Mouse (Mus musculus) layer of hippocampus, adult 8-10 months (tissue): ENCODE results near the gene Ccdc163. TPM values are rescaled to one million over a fixed set of nuclear protein-coding genes. Genes with fewer than 3 reads are reported as not detected.
"Not testable (repeated sequence)": the region's sequence is repeated elsewhere in the genome, so short reads cannot be mapped to it uniquely, and the experiment has no call there.

Experiments used
- DNase-seq, 2 experiments: peaks; one replicate each; pipeline ENCODE4 v3.0.0; 2022; ENCODE audit warnings: low spot score in 2 of 2
- total RNA-seq, 4 experiments: library from RNA; stranded (reverse); gene quantifications; 2 replicates each; pipeline ENCODE4 v1.2.4; 2022

Gene Ccdc163
- 1 to 10 TPM; 4.9 to 8.9 (median 6.2) TPM for total RNA-seq

DNA sequence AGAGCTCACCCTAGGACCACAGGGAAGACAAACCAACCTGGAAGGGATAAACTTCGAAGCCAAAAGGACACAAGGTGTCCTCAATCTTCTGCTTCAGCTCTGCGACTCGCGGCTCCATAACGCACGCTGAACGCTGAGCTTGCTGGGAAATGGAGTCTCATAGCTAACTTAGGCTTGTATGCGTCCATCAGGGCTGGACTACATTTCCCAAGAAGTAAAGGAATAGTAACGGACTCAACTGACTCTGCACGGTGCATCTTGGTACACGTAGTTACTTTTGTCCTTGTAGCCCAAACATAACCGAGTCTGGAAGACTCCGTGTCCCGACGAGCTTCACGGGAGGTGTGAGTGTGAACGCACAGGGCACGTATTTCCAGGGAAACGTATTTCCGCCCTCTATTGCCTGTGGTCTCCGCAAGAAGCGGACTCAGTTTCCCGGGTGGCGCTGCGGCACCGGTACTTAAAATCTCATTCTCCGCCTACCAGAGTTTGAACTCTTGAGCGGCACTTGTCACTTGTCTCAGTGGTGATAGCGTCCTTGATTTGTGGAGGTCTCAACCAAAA is at the start of gene Ccdc163, which contains the start of gene Mmachc:
TSS of gene Ccdc163 (plus strand) at position 309 of the 564 bp plus-strand sequence.
TSS of gene Mmachc (minus strand) at position 206 of the 564 bp plus-strand sequence.
- DNase-seq = peak; percentile 96 to 98

DNA sequence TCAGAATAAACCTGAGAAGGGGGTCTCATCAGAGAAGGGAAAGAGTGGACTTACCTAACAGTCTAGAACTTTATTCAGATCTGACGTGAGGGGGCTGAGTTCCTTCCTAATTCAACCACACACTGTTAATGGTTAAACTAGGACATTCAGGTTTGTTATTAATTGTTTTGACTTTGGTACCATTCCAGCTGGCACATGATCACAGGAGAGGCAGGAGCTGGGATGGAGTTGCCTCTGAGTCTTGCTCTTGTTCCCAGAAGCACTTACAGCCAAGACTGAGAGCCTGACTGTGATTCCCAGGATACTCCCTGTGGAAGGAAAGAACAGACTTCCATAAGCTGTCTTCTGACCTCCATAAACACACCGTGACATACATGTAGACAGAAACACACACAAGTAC is 48.8 kb upstream of the Ccdc163 start:
- DNase-seq = no peak

GRCm38 (mm10) chr4:116659916-116660315 is 48.4 kb upstream of the Ccdc163 start:
- DNase-seq = not testable (repeated sequence)

GRCm38 (mm10) chr4:116660829-116661228 is 47.5 kb upstream of the Ccdc163 start:
- DNase-seq = no peak

DNA sequence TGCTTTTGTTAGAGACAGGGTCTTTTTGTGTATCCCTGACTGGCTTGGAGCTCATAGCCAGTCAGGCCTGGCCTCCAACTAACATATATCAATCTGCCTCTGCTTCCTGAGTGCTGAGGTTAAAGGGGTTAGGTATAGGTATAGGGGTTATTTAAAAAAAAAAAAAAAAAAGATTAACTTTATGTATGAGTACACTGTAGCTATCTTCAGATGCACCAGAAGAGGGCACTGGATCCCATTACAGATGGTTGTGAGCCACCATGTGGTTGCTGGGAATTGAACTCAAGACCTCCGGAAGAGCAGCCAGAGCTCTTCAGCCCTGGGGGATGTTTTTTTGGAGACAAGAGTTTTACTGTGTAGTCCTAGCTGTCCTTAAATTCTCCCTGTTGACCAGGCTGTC is 46.3 kb upstream of the Ccdc163 start:
- DNase-seq = no peak

GRCm38 (mm10) chr4:116666625-116667024 is 41.7 kb upstream of the Ccdc163 start:
- DNase-seq = no peak

DNA sequence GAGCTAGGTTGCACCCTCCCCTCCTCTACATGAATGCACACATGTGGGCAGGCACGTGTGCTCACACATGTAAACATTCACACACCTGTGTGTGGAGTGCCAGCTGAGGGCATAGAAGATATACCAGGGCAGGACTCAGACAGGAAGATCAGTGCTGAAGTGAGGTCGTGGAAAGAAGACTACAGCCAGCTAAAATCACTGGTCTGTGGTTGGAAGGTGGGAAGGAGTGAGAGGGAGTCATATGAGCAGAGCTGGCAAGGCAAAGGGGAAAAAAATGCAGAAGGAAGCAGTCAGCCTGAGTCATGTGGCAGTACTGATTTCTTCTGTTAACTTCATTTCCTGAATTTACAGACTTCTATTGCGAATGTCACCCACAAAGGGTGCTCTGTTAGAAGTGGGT is 40.2 kb upstream of the Ccdc163 start:
- no peak for DNase-seq

GRCm38 (mm10) chr4:116669291-116669690 is 39.0 kb upstream of the Ccdc163 start:
- no peak for DNase-seq

DNA sequence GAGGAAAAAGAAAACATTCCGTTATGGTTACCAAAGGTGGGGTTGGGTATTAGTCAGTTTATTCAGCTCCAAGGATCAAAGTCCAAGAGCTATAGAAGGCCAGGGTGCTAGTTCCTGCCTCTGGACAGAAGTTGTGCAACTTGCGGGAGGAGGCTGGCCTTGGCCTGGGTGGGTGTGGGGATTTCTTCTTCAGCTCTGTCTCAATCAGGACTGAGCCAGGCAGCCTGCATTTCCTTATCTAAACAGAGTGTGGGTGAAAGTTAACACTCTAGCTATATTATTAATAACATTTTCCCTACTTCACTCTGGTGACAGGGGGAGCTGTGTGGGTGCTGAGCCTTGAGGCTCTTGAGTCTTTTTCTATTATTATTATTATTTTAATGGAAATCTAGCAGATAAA is 35.5 kb upstream of the Ccdc163 start:
- no peak for DNase-seq

- not testable (repeated sequence) for DNase-seq
These were observed 33.5 kb upstream of the Ccdc163 start for GRCm38 (mm10) chr4:116674761-116675160.

GRCm38 (mm10) chr4:116676027-116676426 is 32.3 kb upstream of the Ccdc163 start:
- DNase-seq = no peak

DNA sequence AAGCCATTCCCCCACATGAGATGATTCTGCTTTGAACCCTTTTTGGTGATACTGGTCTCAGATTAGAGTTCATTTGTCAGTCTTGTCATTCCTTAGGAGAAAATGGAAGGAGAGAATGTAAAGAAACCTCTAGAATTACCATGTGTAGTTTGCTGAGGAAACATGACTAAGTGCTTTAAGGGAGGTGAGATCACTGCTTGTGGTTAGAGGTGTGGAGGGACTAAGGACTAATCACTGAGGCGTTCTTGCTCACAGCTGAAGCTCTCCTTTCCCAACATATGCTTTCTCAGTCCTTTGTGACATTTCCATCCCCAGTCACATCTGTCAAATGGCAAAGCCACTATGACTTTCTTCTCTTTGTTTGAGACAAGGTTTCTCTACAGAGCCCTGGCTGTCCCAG is 30.5 kb upstream of the Ccdc163 start:
- no peak for DNase-seq

GRCm38 (mm10) chr4:116679141-116679540 is 29.2 kb upstream of the Ccdc163 start:
- DNase-seq = no peak

GRCm38 (mm10) chr4:116680521-116680920 is 27.8 kb upstream of the Ccdc163 start:
- not testable (repeated sequence) for DNase-seq

DNA sequence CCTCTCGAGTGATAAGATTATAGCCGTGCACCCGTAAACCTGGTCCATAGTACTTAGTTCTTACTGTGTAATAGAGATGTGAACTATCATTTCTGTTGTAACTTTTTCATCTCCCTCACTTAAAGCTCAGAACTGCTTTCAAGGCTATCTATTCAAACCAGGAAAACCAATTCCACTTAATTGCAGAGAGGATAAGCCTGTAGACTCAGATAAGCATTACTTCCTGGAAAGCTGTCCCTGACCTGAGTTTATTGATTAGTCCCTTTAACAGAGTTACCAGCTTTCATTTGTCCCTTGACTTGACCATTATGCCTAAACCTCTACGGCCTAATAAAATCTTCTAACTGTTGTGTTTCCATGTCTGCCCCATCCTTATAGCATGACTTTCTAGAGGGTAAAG is 24.4 kb upstream of the Ccdc163 start:
- no peak for DNase-seq

DNA sequence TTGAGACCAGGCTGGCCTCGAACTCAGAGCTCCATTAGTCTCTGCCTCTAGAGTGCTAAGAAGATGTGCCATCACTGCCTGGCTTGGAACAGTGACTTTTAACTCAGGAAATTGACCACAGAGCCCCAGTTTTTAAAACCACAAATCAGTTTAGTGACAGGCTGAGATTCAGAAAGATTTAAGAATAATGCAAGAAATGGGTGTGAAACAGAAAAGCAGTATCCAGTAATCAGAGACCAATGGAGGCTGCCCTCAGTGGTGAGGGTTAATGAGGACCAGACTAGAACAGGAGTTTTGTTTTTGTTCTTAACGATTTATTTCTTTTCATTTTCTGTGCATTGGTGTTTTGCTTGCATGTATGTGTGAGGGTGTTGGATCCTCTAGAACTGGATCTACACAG is 23.6 kb upstream of the Ccdc163 start:
- DNase-seq = no peak

DNA sequence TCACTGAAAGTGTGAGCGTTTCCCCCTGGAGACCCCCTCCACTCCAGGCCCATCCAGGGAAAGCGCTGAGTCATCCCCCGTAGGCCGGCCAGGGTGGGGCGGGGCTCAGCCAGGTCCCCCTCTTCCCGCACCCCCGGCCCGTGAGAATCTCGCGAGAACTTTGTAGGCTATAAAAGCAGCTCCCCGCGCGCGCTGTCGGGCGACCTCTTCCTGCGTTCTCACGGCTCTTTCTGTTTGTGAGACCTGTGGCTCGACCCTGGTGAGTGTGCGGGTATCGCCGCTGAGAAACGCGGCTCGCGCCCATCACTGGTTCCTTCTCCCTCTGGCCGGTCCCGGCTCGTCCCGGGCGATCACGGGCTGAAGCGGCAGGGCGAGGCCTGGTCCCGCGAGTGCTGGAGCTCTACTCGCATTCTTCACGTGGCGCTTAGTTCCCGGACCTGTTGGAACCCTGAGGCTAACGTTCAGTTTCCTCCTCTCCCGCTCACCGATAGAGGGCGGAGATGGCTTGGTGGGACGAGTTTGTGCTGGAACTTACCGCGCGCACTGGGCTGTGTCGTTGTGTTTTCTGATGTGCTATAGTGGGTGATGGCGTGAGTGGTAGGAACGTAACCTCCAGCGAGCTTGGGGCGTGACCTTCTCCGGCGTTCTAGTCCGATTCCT is 22.8 kb upstream of the Ccdc163 start, which contains the start of gene Prdx1:
TSS of gene Prdx1 (plus strand) at position 143 of the 660 bp plus-strand sequence.
- DNase-seq = peak; percentile 86 to 88

- DNase-seq = no peak
These were observed 21.3 kb upstream of the Ccdc163 start for GRCm38 (mm10) chr4:116687041-116687440.

DNA sequence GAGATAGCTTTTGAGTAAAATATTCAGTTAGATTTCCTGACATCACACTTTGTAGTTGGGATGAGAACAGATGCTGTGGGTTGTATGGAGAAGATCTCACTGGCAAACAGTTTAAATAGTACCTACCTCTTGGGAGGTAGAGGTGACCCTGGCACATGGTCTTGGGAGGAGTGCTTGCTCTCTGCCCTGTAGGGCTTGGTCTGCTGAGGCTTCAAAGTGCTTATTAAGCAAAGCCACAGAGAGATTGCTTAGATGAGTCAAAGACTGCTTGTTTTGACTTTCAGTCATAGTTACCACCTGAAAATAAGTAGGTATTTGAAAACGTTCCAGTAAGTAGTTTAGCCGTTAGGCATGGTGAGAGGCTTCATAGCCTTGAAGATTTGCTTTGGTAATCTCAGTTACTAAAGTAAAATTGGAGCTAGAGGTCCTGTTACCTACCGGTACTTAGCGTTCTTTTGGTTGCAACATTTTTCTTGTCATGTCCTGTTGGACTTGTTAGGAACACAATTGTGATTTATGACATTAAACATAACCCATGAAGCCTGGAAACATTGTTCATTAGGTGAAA is 18.9 kb upstream of the Ccdc163 start:
- no peak for DNase-seq

DNA sequence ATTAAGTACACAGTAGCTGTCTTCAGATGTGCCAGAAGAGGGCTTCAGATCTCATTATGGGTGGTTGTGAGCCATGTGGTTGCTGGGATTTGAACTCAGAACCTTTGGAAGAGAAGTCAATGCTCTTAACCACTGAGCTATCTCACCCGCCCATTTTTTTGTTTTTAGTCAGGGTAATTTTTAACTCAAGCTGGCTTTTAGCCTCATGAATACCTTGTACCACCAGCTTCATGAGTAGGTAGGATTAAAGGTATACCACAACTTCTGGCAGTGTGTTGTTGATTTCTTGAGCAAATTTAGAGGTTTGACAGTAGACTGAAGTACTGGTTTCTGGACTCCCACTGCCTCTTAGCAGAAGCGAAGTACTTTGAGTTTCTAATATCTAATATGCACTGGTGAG is 16.2 kb upstream of the Ccdc163 start:
- DNase-seq = no peak

- DNase-seq = no peak
These were observed 14.5 kb upstream of the Ccdc163 start for GRCm38 (mm10) chr4:116693785-116694184.

GRCm38 (mm10) chr4:116698693-116699342 is 9.5 kb upstream of the Ccdc163 start:
- no peak for DNase-seq
